Mouse (Mus musculus): ENCODE results near the gene Hsdl2. TPM values are rescaled to one million over a fixed set of nuclear protein-coding genes. Genes with fewer than 3 reads are reported as not detected.

Gene Hsdl2
- total and polyA plus RNA-seq, 2 experiments from 2014 or later: 117 to 262 TPM

- Histone ChIP-seq H3K36me3 (replicated peaks; ENCODE audit: control insufficient read depth, insufficient read depth, low read length) (no peaks in the 10 kb centered on the region), H3K9ac (replicated peaks; ENCODE audit: low read depth, low read length) (no peak overlapping the region), H3K4me1 (ENCODE audit: control insufficient read depth, insufficient read depth) (peaks cover 15% of the 10 kb centered on the region; the same call in 1 of the 2 replicates), H3K27me3 (ENCODE audit: control insufficient read depth, insufficient read depth, low read length) (no peaks in the 10 kb centered on the region), H3K9me3 (replicated peaks; ENCODE audit: control insufficient read depth, low read length) (no peaks in the 10 kb centered on the region), H3K27ac (ENCODE audit: low read depth) (no peak overlapping the region), H3K4me3 (ENCODE audit: low read depth, low read length) (no peak overlapping the region), H3K4me2 (ENCODE audit: low read depth, low read length) (no peak overlapping the region)
- TF ChIP-seq EP300 (IDR thresholded peaks at IDR 0.05; ENCODE audit: low read depth) (no peak), CTCF (IDR thresholded peaks at IDR 0.05; ENCODE audit: low read depth) (no peak)
- ATAC-seq (ENCODE audit: insufficient read depth, low read depth) (no peak), DNase-seq (ENCODE audit: low spot score) (no peak)
- 50% methylated on average over 3 of the region's 3 CpGs for WGBS
These were observed 85.4 kb downstream of the Hsdl2 start for GRCm38 (mm10) chr4:59666550-59667317.

- Histone ChIP-seq H3K27me3 (ENCODE audit: control insufficient read depth, insufficient read depth, low read length) (no peaks in the 10 kb centered on the region), H3K4me3 (ENCODE audit: low read depth, low read length) (no peak overlapping the region), H3K36me3 (replicated peaks; ENCODE audit: control insufficient read depth, insufficient read depth, low read length) (no peaks in the 10 kb centered on the region), H3K4me1 (ENCODE audit: control insufficient read depth, insufficient read depth) (peaks cover 15% of the 10 kb centered on the region; the same call in 1 of the 2 replicates), H3K27ac (ENCODE audit: low read depth) (no peak overlapping the region), H3K9ac (replicated peaks; ENCODE audit: low read depth, low read length) (no peak overlapping the region; the same call in 1 of the 2 replicates), H3K4me2 (ENCODE audit: low read depth, low read length) (no peak overlapping the region), H3K9me3 (replicated peaks; ENCODE audit: control insufficient read depth, low read length) (no peaks in the 10 kb centered on the region)
- WGBS: 56% methylated on average over 3 of the region's 3 CpGs
- DNase-seq (ENCODE audit: low spot score) (no peak), ATAC-seq (ENCODE audit: insufficient read depth, low read depth) (no peak)
- TF ChIP-seq CTCF (IDR thresholded peaks at IDR 0.05; ENCODE audit: low read depth): no peak
These were observed 86.7 kb downstream of the Hsdl2 start for GRCm38 (mm10) chr4:59668050-59668449.

Other genes with a start within 250 kb of the Hsdl2 start
- gene Susd1, start 142.9 kb upstream of the Hsdl2 start, total RNA-seq (2014; rRNA removed; ENCODE audit: low replicate concordance): 2.9 and 6.2 TPM in 2 replicates
- gene Susd1, start 142.9 kb upstream of the Hsdl2 start, polyA plus RNA-seq (2015; fragmentation: Nextera tagmentation; extraction: Ambion mirVana): 1.9 and 2.1 TPM in 2 replicates
- gene Ptbp3, start 32.2 kb upstream of the Hsdl2 start, total RNA-seq (2014; rRNA removed; ENCODE audit: low replicate concordance): 61.4 and 69.2 TPM in 2 replicates
- 14.9 and 15.3 TPM in 2 replicates for gene Ptbp3, start 32.2 kb upstream of the Hsdl2 start, polyA plus RNA-seq (2015; fragmentation: Nextera tagmentation; extraction: Ambion mirVana)
- 14.7 and 16.3 TPM in 2 replicates for gene E130308A19Rik, start 44.6 kb downstream of the Hsdl2 start, total RNA-seq (2014; rRNA removed; ENCODE audit: low replicate concordance)
- gene E130308A19Rik, start 44.6 kb downstream of the Hsdl2 start, polyA plus RNA-seq (2015; fragmentation: Nextera tagmentation; extraction: Ambion mirVana): 11.3 TPM in 2 replicates
- 10.3 and 17.3 TPM in 2 replicates for gene Inip, start 220.0 kb downstream of the Hsdl2 start, total RNA-seq (2014; rRNA removed; ENCODE audit: low replicate concordance)
- 23.6 and 25.2 TPM in 2 replicates for gene Inip, start 220.0 kb downstream of the Hsdl2 start, polyA plus RNA-seq (2015; fragmentation: Nextera tagmentation; extraction: Ambion mirVana)
- 3.7 and 4.5 TPM in 2 replicates for gene Snx30, start 224.3 kb downstream of the Hsdl2 start, total RNA-seq (2014; rRNA removed; ENCODE audit: low replicate concordance)
- gene Snx30, start 224.3 kb downstream of the Hsdl2 start, polyA plus RNA-seq (2015; fragmentation: Nextera tagmentation; extraction: Ambion mirVana): 2.9 and 3.3 TPM in 2 replicates